Comparison of ENCODE assay signal across 11 mouse cellular contexts in the genomic region with DNA sequence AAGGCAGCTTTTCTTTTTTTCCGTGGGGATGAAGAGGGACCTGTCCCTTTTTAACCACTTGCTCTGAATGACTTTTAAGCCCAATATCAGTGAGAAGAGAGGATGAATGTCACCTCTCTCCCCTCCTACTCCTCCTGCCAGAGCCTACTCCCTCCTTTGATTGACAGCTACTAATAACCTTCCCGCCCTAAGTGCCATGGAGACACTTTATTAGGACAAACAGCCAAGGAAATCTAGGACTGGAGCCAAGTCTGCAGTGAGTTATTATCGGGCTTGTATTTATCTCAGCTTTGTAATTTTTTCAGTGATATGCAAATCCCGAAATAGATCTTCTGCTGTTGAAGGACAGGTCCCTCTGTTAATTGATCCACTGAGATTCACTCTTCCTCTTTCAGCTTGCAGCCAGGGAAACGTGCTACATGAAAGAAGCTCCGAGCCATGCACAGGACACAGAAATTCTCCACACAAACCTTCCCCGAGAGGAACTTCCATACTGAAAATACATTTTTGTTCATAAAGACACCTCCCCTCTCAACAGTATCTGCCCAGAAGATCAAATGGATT.
A peak's percentile ranks its signal among the peaks of the same experiment; 100 is the strongest.
DNase-seq lines count a peak whose midpoint lies in the region; ATAC-seq lines count a peak whose summit lies in the region.
"Had no signal": no experiment of that assay in that cellular context is flagged by ENCODE, and none has a peak within 500 bp of the region (broad histone marks: within the 10 kb centered on the region; RNA-seq: fewer than 3 reads in every experiment).

No protein-coding gene starts in this region.

- H3K27me3 ChIP-seq in forebrain, embryonic 16.5 days (replicated peaks; ENCODE audit: control insufficient read depth, insufficient read depth, low read length): no peaks in the 10 kb centered on the region
- no peaks in the 10 kb centered on the region for H3K27me3 ChIP-seq in hindbrain, embryonic 16.5 days (replicated peaks; ENCODE audit: control insufficient read depth, insufficient read depth, low read length)
- H3K27me3 ChIP-seq: CH12.LX; kidney, embryonic 15.5 days had no signal

- no peak overlapping the region for H3K9ac ChIP-seq in forebrain, embryonic 16.5 days (replicated peaks; ENCODE audit: low read depth, low read length)
- H3K9ac ChIP-seq in hindbrain, embryonic 16.5 days (ENCODE audit: low read depth, low read length): no peak overlapping the region
- H3K9ac ChIP-seq: kidney, embryonic 15.5 days had no signal

- peaks cover 14% of the 10 kb centered on the region for H3K4me1 ChIP-seq in forebrain, embryonic 16.5 days (replicated peaks; ENCODE audit: control insufficient read depth, insufficient read depth, low read length)
- H3K4me1 ChIP-seq in hindbrain, embryonic 16.5 days (ENCODE audit: control insufficient read depth, insufficient read depth, low read depth, low read length): peaks cover 4% of the 10 kb centered on the region
- H3K4me1 ChIP-seq: kidney, embryonic 15.5 days had no signal

- no peaks in the 10 kb centered on the region for H3K36me3 ChIP-seq in forebrain, embryonic 16.5 days (ENCODE audit: control insufficient read depth, insufficient read depth)
- no peaks in the 10 kb centered on the region for H3K36me3 ChIP-seq in hindbrain, embryonic 16.5 days (ENCODE audit: control insufficient read depth, insufficient read depth, low read length)
- H3K36me3 ChIP-seq: kidney, embryonic 15.5 days had no signal

- peak overlapping the region; percentile 1 for H3K4me2 ChIP-seq in forebrain, embryonic 16.5 days (ENCODE audit: low read length)
- peak overlapping the region; percentile 34 for H3K4me2 ChIP-seq in hindbrain, embryonic 16.5 days (ENCODE audit: low read length)
- H3K4me2 ChIP-seq: kidney, embryonic 15.5 days had no signal

- intact Hi-C loops in heart, postnatal 25 days (cut with DNase I): no loop called here

- WGBS in forebrain, embryonic 16.5 days: 4% methylated on average over 7 of the region's 7 CpGs
- WGBS in hindbrain, embryonic 16.5 days: 10% methylated on average over 7 of the region's 7 CpGs

- H3K27ac ChIP-seq in forebrain, embryonic 16.5 days (ENCODE audit: low read length): no peak overlapping the region
- H3K27ac ChIP-seq in hindbrain, embryonic 16.5 days (ENCODE audit: low read depth, low read length): no peak overlapping the region
- H3K27ac ChIP-seq: kidney, embryonic 15.5 days had no signal

- DNase-seq in heart, adult 9 months (ENCODE audit: low spot score in 2 of 2): peak; percentile 1 to 21
- no peak for DNase-seq in heart, postnatal 25 days (ENCODE audit: low spot score)
- peak; percentile 9 for DNase-seq in adipocyte (ENCODE audit: low spot score)
- no peak for DNase-seq in urinary bladder, postnatal 25 days (ENCODE audit: low spot score)
- no peak for DNase-seq in left cerebral cortex, adult 9 months (ENCODE audit: low spot score in 2 of 2)
- DNase-seq in gastrocnemius, postnatal 10 days: no peak
- DNase-seq: thymus, adult 2 months had no signal

- no peaks in the 10 kb centered on the region for H3K9me3 ChIP-seq in forebrain, embryonic 16.5 days (ENCODE audit: control insufficient read depth, low read length)
- H3K9me3 ChIP-seq in hindbrain, embryonic 16.5 days (ENCODE audit: control insufficient read depth, low read length): no peaks in the 10 kb centered on the region
- H3K9me3 ChIP-seq: kidney, embryonic 15.5 days had no signal

- no peak overlapping the region for H3K4me3 ChIP-seq in forebrain, embryonic 16.5 days (replicated peaks; ENCODE audit: low read length)
- H3K4me3 ChIP-seq in hindbrain, embryonic 16.5 days (ENCODE audit: low read length): no peak overlapping the region
- H3K4me3 ChIP-seq: kidney, embryonic 15.5 days had no signal

- peak; percentile 78 for ATAC-seq in forebrain, embryonic 16.5 days
- ATAC-seq in hindbrain, embryonic 16.5 days: peak; percentile 68

Comparison
In these comparisons a context has a peak if more than half of its experiments do, and no peak if none do; other contexts are left out.
1. DNase-seq: peak in heart, adult 9 months (2 of 2) and adipocyte (single experiment); none in heart, postnatal 25 days (single experiment), urinary bladder, postnatal 25 days (single experiment), left cerebral cortex, adult 9 months (0 of 2) and gastrocnemius, postnatal 10 days (single experiment).